Mouse (Mus musculus) embryonic facial prominence, embryonic 10.5 days (tissue): ENCODE measurements around the gene Ptafr. TPM values are rescaled to one million over a fixed set of nuclear protein-coding genes. Genes with fewer than 3 reads are reported as not detected.
"Not testable (repeated sequence)": the region's sequence is repeated elsewhere in the genome, so short reads cannot be mapped to it uniquely, and the experiment has no call there.

ENCODE experiments used
- DNase-seq: peaks from one replicate; pipeline ENCODE4 v3.0.0-alpha.2; 2017; ENCODE audit warnings: low spot score
- H3K27ac ChIP-seq: fragments of 300-500 bp; sonication (generic); replicated peaks from 2 replicates; pipeline ENCODE4 v1.5.1; 2016; ENCODE audit warnings: mild to moderate bottlenecking
- H3K27me3 ChIP-seq: fragments of 300-500 bp; sonication (generic); replicated peaks from 2 replicates; pipeline ENCODE4 v1.6.1; 2016; ENCODE audit warnings: low read depth, mild to moderate bottlenecking; ENCODE audit not compliant: poor library complexity, severe bottlenecking
- H3K36me3 ChIP-seq: fragments of 300-500 bp; sonication (generic); replicated peaks from 2 replicates; pipeline ENCODE4 v1.6.1; 2016; ENCODE audit warnings: mild to moderate bottlenecking, moderate library complexity
- H3K4me1 ChIP-seq: fragments of 300-500 bp; sonication (generic); 2 replicates; pipeline ENCODE4 v1.6.1; 2016
- H3K4me3 ChIP-seq: fragments of 300-500 bp; sonication (generic); 2 replicates; pipeline ENCODE4 v1.5.1; 2016; ENCODE audit warnings: mild to moderate bottlenecking, moderate library complexity
- H3K9me3 ChIP-seq: fragments of 300-500 bp; sonication (generic); 2 replicates; pipeline ENCODE4 v1.6.1; 2016; ENCODE audit warnings: mild to moderate bottlenecking
- WGBS: fragments of 180-500 bp; shearing (Covaris S2); methylation state at CpG from one replicate; pipeline ENCODE4 v1.1.7; 2016; 5-methylcytosine and 5-hydroxymethylcytosine counted together
- polyA plus RNA-seq: library from polyadenylated mRNA; unstranded; fragments of >200 nt; fragmentation: Nextera tagmentation; extraction: Ambion mirVana; gene quantifications from 2 replicates; pipeline ENCODE4 v1.2.1, GENCODE M21; 2016

The Ptafr gene
- polyA plus RNA-seq, 1 experiment from 2014 or later: 0.44 TPM

DNA sequence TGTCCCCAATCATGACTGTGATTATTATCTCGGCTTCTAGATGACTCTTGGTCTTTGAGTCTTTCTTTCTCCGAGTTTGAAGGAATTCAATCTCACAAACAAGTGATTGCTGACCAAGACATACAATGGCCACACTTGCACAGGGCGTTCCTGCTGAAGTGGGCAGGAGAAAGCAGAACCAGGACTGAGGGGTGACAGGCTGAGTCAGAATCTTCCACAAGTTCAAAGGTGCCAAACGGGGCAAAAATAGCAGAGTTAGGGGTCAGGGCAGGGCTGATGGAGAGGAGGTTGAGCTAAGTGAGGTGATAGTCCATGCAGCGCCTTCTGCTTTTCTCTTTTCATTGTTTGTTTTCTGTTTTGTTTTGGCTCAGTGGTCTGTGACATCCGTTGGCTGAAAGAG, 36.6 kb downstream of the Ptafr start:
- Histone ChIP-seq H3K9me3 (no peaks in the 10 kb centered on the region; the same call in 1 of the 2 replicates), H3K4me3 (no peak overlapping the region), H3K27ac (no peak overlapping the region), H3K36me3 (no peaks in the 10 kb centered on the region), H3K27me3 (no peaks in the 10 kb centered on the region), H3K4me1 (peaks cover 7% of the 10 kb centered on the region; the same call in 1 of the 2 replicates)
- no peak for DNase-seq
- 82% methylated on average over 6 of the region's 6 CpGs for WGBS

DNA sequence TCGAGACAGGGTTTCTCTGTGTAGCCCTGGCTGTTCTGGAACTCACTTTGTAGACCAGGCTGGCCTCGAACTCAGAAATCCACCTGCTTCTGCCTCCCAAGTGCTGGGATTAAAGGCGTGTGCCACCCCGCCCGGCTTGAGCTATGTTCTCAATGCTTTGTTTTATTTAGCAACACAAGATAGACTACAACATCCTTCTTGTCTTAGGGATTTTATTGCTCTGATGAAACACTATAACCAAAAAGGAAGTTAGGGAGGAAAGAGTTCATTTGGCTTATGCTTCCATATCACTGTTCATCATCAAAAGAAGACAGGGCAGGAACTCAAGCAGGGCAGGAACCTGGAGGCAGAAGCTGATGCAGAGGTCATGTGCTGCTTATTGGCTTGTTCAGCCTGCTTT, 37.4 kb downstream of the Ptafr start:
- not testable (repeated sequence) for H3K27ac ChIP-seq, DNase-seq, H3K27me3 ChIP-seq, H3K9me3 ChIP-seq, H3K4me1 ChIP-seq, H3K36me3 ChIP-seq, H3K4me3 ChIP-seq
- 86% methylated on average over 5 of the region's 5 CpGs for WGBS

DNA sequence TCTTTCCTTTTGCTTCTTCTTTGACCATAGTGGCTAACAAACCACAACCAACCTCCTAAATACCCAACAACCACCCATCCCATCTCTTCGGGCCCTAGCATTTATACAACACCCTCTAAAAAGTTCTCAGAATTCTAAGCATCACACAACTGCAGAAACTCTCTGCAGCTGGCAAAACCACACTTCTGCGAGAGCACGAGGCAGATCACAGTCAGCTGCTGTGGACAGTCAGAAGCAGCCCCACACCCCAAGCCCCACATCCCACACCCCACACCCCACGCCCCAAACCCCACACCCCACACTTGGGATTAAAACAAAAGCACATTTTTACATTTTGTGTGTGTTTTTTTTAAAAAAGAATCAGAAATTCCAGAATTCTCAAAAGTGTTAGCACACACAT, 39.6 kb downstream of the Ptafr start:
- WGBS: 86% methylated on average over 4 of the region's 4 CpGs
- Histone ChIP-seq H3K4me1 (peaks cover 4% of the 10 kb centered on the region; the same call in 1 of the 2 replicates), H3K9me3 (no peaks in the 10 kb centered on the region; the same call in 1 of the 2 replicates), H3K27ac (no peak overlapping the region), H3K4me3 (no peak overlapping the region), H3K27me3 (no peaks in the 10 kb centered on the region), H3K36me3 (no peaks in the 10 kb centered on the region)
- no peak for DNase-seq

DNA sequence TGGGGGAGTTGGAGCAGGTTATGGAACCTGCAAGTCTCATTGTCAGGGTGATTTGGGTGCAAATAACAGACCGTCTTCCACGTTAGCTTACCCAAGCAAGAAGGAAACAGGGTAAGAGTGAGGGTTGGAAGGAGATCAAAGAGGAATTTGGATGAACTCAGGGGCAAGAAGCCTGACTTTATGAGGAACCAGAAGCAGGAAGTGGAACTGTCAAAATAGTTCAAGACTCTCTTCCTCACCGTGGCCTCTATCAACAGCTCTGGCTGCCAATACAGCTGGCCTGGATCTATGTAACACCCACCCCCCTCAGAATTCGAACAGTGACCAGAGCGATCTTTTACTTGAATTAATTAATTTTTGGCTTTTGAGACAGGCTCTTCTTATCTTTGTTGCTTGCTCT, 41.9 kb downstream of the Ptafr start:
- Histone ChIP-seq H3K4me3 (no peak overlapping the region), H3K27ac (no peak overlapping the region), H3K36me3 (no peaks in the 10 kb centered on the region), H3K9me3 (no peaks in the 10 kb centered on the region), H3K27me3 (no peaks in the 10 kb centered on the region), H3K4me1 (peaks cover 4% of the 10 kb centered on the region; the same call in 1 of the 2 replicates)
- WGBS: 74% methylated on average over 5 of the region's 5 CpGs
- no peak for DNase-seq

DNA sequence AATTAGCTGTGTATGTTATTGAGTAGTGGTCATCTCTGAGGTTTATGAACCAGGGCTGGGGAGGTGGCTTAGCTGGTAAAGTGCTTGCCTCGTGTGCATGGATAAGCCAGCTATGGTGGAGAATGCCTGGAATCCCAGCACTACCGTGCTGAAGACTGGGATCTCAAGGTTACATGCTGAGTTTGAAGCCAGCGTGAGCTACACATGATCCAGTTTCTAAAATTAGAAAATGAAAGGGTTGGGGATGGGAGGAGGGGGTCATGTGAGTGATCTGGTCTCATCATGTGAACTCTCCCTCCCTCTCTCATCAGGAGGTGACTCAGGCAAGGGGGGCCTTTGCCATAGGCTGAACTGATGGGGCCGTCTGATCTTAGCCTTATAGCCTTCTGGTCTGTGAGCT, 44.3 kb downstream of the Ptafr start:
- Histone ChIP-seq H3K4me3 (no peak overlapping the region), H3K9me3 (no peaks in the 10 kb centered on the region), H3K27me3 (no peaks in the 10 kb centered on the region), H3K4me1 (no peaks in the 10 kb centered on the region), H3K27ac (no peak overlapping the region), H3K36me3 (no peaks in the 10 kb centered on the region)
- no peak for DNase-seq
- WGBS: 62% methylated on average over 4 of the region's 4 CpGs

DNA sequence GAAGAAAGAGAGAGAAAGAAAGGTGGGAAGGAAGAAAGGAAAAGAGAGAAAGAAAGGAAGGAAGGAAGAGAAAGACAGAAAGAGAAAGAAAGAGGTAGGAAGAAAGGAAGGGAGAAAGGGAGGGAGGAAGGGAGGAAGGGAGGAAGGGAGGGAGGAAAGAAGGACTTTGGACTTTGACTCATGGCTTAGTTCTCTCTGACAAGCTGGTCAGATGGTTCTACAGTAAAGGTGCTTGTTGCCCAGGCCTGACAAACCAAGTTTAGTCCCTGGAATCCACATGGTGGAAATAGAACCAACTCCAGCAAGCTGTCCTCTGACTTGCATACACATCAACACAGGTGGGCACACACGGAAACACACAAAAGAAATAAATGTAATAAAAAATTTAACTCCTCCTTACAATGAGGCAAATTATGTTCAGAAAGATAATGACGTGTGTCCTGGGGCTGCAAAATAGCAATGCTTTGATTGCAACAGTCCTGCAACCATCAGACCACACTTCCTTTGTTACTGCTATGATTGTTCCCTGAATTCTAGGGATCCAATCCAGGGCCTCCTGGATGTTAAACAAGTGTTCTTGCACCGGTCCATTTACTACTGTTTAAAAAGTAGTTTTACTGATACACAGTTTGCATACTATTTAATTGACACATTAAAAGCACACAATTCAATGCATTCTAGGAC, 46.6 kb downstream of the Ptafr start:
- DNase-seq: no peak
- H3K27ac ChIP-seq: no peak overlapping the region
- peaks cover 12% of the 10 kb centered on the region for H3K9me3 ChIP-seq
- no peak overlapping the region for H3K4me3 ChIP-seq
- H3K36me3 ChIP-seq: no peaks in the 10 kb centered on the region
- WGBS: 81% methylated on average over 3 of the region's 3 CpGs
- H3K27me3 ChIP-seq: no peaks in the 10 kb centered on the region
- no peaks in the 10 kb centered on the region for H3K4me1 ChIP-seq

DNA sequence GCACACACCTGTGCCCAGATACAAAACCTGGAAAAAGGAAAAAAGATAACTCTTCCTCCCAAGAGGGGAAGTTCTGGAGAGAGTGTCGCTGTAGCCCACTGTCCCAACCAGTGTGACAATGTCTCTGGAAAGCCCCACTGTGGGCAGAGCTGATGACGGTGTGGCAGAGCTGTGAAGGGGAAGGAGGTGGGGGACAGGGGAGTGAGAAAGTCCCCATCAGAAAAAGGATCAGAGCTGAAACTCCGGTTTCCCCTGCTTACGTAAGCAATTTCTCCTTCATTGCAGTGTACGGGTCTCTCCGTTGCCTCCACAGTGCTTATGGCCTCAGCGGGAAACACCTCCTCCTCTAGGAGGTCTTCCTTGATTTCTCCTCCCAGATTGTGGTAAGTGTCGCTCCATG, 47.5 kb downstream of the Ptafr start:
- no peak for DNase-seq
- Histone ChIP-seq H3K9me3 (peaks cover 15% of the 10 kb centered on the region), H3K36me3 (no peaks in the 10 kb centered on the region), H3K4me1 (no peaks in the 10 kb centered on the region), H3K4me3 (no peak overlapping the region), H3K27ac (no peak overlapping the region), H3K27me3 (no peaks in the 10 kb centered on the region)
- 85% methylated on average over 8 of the region's 8 CpGs for WGBS

DNA sequence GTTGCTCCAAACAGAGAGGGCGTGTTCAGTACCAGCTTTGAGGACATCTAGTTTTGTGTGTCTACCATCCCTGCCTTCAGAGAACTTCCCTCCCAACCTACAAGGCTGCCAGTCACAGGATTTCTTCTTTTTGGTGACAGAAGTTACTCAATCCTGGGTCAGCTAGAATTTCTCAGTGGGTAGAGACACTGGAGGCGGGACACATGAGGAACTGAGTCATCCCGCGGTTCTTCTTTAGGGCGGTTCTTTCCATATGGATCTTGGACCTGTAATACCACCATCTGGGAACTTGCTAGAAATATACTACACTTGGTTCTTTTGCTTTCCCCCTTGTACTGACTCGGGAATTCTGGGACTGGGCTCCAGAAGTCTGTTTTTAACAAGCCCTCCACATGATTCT, 54.0 kb downstream of the Ptafr start:
- no peaks in the 10 kb centered on the region for H3K36me3 ChIP-seq
- no peak for DNase-seq
- H3K9me3 ChIP-seq: peaks cover 15% of the 10 kb centered on the region
- H3K27me3 ChIP-seq: no peaks in the 10 kb centered on the region
- H3K4me3 ChIP-seq: no peak overlapping the region
- H3K27ac ChIP-seq: no peak overlapping the region
- no peaks in the 10 kb centered on the region for H3K4me1 ChIP-seq
- WGBS: 94% methylated on average over 6 of the region's 6 CpGs

DNA sequence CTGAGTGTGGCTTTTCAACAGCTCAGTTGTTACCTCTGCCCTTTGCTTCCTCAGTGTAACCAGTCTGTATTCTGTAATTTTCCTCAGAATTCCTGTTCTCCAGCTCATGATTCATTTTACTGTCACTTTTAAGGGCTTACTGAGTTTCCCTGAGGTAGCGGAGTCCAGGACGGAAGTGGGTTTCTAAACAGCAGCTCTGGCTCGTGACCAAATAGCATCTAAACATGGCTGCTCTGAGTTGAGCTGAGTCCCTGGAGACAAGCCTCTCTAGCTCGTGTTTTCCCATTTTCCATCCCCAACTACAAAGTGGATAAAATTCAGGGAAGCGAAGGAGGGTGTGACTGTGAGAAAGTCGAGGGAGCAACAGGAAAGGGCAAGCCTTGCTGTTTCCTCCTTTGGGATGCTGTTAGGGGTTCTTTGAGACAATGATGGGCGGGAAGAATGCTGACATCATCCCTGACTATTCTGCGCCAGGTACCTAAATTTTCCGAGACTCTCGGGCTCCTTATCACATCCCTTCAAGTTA, 55.0 kb downstream of the Ptafr start:
- Histone ChIP-seq H3K4me3 (no peak overlapping the region), H3K27me3 (no peaks in the 10 kb centered on the region), H3K9me3 (peaks cover 15% of the 10 kb centered on the region), H3K36me3 (no peaks in the 10 kb centered on the region), H3K4me1 (no peaks in the 10 kb centered on the region), H3K27ac (no peak overlapping the region)
- WGBS: 85% methylated on average over 10 of the region's 10 CpGs
- no peak for DNase-seq

DNA sequence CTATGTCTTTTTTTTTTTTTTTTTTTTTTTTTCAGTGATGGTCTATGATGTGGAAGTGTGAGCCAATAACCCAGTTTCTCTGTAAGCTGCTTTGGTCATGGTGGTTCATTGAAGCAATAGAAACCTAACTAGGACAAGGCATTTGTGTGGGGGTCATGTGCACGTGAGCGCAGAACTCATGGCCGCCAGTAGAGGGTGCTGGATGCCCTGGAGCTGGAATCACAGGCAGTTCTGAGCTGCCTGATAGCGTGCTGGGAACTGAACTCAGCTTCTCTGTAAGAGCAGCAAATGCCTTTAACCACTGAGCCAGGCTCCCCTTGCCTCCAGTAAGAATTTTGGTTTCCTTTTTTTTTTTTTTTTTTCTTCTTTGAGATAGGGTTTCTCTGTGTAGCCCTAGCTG, 56.3 kb downstream of the Ptafr start:
- Histone ChIP-seq H3K4me1 (no peaks in the 10 kb centered on the region), H3K4me3 (no peak overlapping the region), H3K9me3 (0 out of 2 replicates have a peak, but pooled peaks cover 6% of the 10 kb centered on the region), H3K36me3 (no peaks in the 10 kb centered on the region), H3K27me3 (no peaks in the 10 kb centered on the region), H3K27ac (no peak overlapping the region)
- 84% methylated on average over 4 of the region's 4 CpGs for WGBS
- DNase-seq: no peak

DNA sequence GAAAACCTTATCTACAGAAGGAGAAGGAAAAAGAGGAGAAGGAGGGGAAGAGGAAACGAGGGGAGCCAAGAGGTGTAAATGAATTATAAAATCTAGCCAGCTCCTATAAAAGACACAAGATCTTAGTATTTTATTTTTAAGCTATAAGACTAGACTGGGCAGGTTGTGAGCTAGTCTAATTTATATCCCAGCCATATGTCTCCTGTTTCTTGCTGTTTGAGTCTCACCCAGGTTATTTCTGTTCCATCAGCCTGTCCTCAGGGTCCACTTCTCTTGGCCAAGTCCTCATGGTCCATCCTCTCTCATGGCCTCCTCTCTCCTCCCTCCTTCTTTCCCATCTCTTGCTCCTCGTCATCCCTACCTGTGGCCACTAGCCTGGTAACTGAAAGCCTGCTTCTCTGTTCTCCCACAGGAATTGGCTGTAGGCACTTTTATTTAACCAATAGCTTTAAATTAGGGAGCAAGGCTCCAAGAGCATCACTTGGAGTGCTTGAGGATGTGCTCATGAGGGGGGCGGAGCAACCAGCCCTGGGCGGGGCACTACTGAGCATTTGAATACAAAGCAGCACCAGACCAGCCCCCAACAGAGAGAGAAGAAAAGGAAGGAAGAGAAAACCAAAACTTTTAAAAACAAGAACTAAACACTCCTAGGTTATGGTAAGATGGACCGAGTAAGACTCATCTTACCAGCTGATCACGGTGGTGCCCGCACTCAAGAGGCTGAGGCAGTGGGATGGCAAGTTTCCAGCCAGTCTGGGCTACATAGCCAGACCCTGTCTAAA, 57.6 kb downstream of the Ptafr start:
- Histone ChIP-seq H3K4me3 (no peak overlapping the region), H3K27me3 (no peaks in the 10 kb centered on the region), H3K27ac (no peak overlapping the region), H3K9me3 (no peaks in the 10 kb centered on the region), H3K4me1 (no peaks in the 10 kb centered on the region), H3K36me3 (no peaks in the 10 kb centered on the region)
- no peak for DNase-seq
- 74% methylated on average over 7 of the region's 7 CpGs for WGBS

DNA sequence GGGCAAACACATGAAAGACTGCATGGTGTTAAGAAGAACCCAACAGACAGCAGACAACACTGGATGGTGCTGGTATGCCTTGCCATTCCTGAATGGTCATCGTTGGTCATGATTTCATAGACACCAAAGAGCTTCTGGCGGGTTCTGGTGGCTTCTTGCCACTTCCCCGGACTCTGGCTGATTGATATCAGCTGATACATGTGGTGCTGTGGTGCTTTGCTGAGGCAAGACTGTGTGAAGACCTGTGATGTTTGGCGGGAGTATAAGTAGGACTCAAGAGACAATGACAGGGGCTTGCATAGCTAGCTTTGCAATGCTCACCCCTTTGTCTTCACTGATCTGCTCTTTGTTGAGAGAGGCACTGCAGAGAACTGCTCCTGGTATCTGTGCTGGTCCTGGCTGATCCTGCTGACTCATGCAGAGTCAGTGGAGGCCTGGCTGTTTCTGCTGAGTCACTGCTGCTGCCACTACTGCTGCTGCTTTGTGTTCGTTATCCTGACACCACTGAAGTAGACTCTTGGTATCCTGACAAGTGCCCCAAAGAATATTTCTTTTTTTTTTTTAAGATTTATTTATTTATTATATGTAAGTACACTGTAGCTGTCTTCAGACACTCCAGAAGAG, 60.3 kb downstream of the Ptafr start:
- no peak for DNase-seq
- Histone ChIP-seq H3K4me3 (no peak overlapping the region), H3K4me1 (no peaks in the 10 kb centered on the region), H3K27me3 (no peaks in the 10 kb centered on the region), H3K27ac (peak overlapping the region; percentile 27; the same call in 1 of the 2 replicates), H3K9me3 (no peaks in the 10 kb centered on the region), H3K36me3 (no peaks in the 10 kb centered on the region)
- WGBS: 86% methylated on average over 5 of the region's 5 CpGs
